8 mouse cellular contexts compared by ENCODE assay signal in the genomic region with DNA sequence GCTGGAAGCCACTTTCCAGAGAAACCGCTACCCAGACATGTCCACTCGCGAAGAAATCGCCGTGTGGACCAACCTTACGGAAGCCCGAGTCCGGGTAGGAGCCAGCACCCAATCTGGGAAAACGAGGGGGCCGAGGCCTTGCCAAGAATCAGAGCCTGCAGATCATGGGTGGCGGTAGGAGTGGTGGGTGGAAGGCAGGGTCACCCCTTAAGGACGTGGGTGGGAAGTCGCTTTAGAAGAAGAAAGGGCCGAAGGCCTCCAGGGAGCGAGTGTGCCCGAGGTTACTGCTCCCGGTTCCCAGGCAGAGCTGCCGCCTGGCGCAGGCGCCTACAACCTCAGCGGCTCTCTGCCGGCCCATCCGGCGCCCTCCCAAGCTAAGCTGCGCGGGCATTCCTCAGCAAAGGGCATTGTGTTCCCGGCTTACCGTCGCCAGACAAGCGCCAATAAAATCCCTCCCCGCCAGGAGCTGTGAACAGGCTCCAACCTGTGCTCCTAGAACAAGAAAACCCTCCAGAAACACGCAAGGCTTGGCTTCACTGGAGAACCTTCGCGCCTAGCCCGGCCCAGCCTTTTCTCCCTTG. TPM values are rescaled to one million over a fixed set of nuclear protein-coding genes. Genes with fewer than 3 reads are reported as not detected.
DNase-seq lines count a peak whose midpoint lies in the region; ATAC-seq and TF ChIP-seq lines count a peak whose summit lies in the region.

No protein-coding gene starts in this region.

- DNase-seq in adrenal gland, adult (ENCODE audit: inconsistent age in 2 of 2, low spot score in 1 of 2), result peak; percentile 24 to 65
- no peak for DNase-seq in adrenal gland, adult 8-10 months
- no peak for DNase-seq in layer of hippocampus, postnatal 14 days (ENCODE audit: low spot score in 2 of 2)
- no peak for DNase-seq in layer of hippocampus, adult 18-20 months (ENCODE audit: low spot score in 2 of 2)

- H3K9me3 ChIP-seq in ES-Bruce4 (replicated peaks; ENCODE audit: control insufficient read depth, insufficient read depth, low read length, poor library complexity, severe bottlenecking), result no peaks in the 10 kb centered on the region
- H3K9me3 ChIP-seq in heart, embryonic 11.5 days (replicated peaks; ENCODE audit: control insufficient read depth, low read length), result no peaks in the 10 kb centered on the region
- H3K9me3 ChIP-seq in limb, embryonic 12.5 days, result no peaks in the 10 kb centered on the region
- H3K9me3 ChIP-seq in stomach, embryonic 16.5 days (replicated peaks; ENCODE audit: control insufficient read depth, low read length), result no peaks in the 10 kb centered on the region

- peak overlapping the region; percentile 97 for H3K4me2 ChIP-seq in heart, embryonic 11.5 days
- peak overlapping the region; percentile 88 for H3K4me2 ChIP-seq in limb, embryonic 12.5 days
- H3K4me2 ChIP-seq in stomach, embryonic 16.5 days (ENCODE audit: low read depth, low read length), result peak overlapping the region; percentile 87

- no peak overlapping the region; the same call in 1 of the 2 replicates for H3K9ac ChIP-seq in ES-Bruce4 (ENCODE audit: low read depth, poor library complexity, severe bottlenecking)
- H3K9ac ChIP-seq in heart, embryonic 11.5 days (ENCODE audit: low read depth, low read length), result peak overlapping the region; percentile 73
- peak overlapping the region; percentile 9 for H3K9ac ChIP-seq in limb, embryonic 12.5 days (replicated peaks)
- peak overlapping the region; percentile 57 for H3K9ac ChIP-seq in stomach, embryonic 16.5 days (ENCODE audit: low read length)

- no peaks in the 10 kb centered on the region for H3K4me1 ChIP-seq in ES-Bruce4 (ENCODE audit: control insufficient read depth, insufficient read depth, low read length)
- peaks cover 14% of the 10 kb centered on the region; the same call in 1 of the 2 replicates for H3K4me1 ChIP-seq in heart, embryonic 11.5 days (ENCODE audit: control insufficient read depth, insufficient read depth, low read length)
- H3K4me1 ChIP-seq in limb, embryonic 12.5 days (replicated peaks), result peaks cover 18% of the 10 kb centered on the region
- H3K4me1 ChIP-seq in stomach, embryonic 16.5 days (ENCODE audit: control insufficient read depth, insufficient read depth, low read length), result no peaks in the 10 kb centered on the region

- no peaks in the 10 kb centered on the region for H3K36me3 ChIP-seq in ES-Bruce4 (ENCODE audit: control insufficient read depth, insufficient read depth, low read length, poor library complexity, severe bottlenecking)
- H3K36me3 ChIP-seq in heart, embryonic 11.5 days (ENCODE audit: control insufficient read depth, insufficient read depth, low read length), result no peaks in the 10 kb centered on the region
- no peaks in the 10 kb centered on the region for H3K36me3 ChIP-seq in limb, embryonic 12.5 days
- no peaks in the 10 kb centered on the region for H3K36me3 ChIP-seq in stomach, embryonic 16.5 days (ENCODE audit: control insufficient read depth, insufficient read depth, low read length)

- TF ChIP-seq CTCF in ES-Bruce4 (IDR thresholded peaks at IDR 0.05; ENCODE audit: low read depth, low read length), result no peak

- WGBS in heart, embryonic 11.5 days (ENCODE audit: insufficient replicate concordance), result under 1% methylated on average over 34 of the region's 35 CpGs
- under 1% methylated on average over 35 of the region's 35 CpGs for WGBS in limb, embryonic 12.5 days
- WGBS in stomach, embryonic 16.5 days, result 11% methylated on average over 35 of the region's 35 CpGs

- no peak for TF ChIP-seq EP300 in ES-Bruce4 (IDR thresholded peaks at IDR 0.05; ENCODE audit: insufficient read depth, low read depth, low read length)

- H3K27ac ChIP-seq in ES-Bruce4 (ENCODE audit: insufficient read depth, low read length), result no peak overlapping the region
- peak overlapping the region; percentile 50 for H3K27ac ChIP-seq in heart, embryonic 11.5 days (ENCODE audit: low read depth, low read length)
- H3K27ac ChIP-seq in limb, embryonic 12.5 days, result no peak overlapping the region
- H3K27ac ChIP-seq in stomach, embryonic 16.5 days (ENCODE audit: low read length), result no peak overlapping the region

- H3K27me3 ChIP-seq in ES-Bruce4 (ENCODE audit: control insufficient read depth, insufficient read depth, low read length, poor library complexity, severe bottlenecking), result peaks cover 38% of the 10 kb centered on the region
- peaks cover 72% of the 10 kb centered on the region for H3K27me3 ChIP-seq in heart, embryonic 11.5 days (ENCODE audit: control insufficient read depth, insufficient read depth, low read length)
- peaks cover 90% of the 10 kb centered on the region for H3K27me3 ChIP-seq in limb, embryonic 12.5 days
- peaks cover 29% of the 10 kb centered on the region for H3K27me3 ChIP-seq in stomach, embryonic 16.5 days (ENCODE audit: control insufficient read depth, insufficient read depth, low read length)

- TF ChIP-seq POLR2A in ES-Bruce4 (IDR thresholded peaks at IDR 0.05; ENCODE audit: insufficient read depth, low read length), result no peak

- ATAC-seq in heart, embryonic 11.5 days (replicated peaks; ENCODE audit: insufficient number of reproducible peaks, low FRiP score, low TSS enrichment), result no peak
- ATAC-seq in limb, embryonic 12.5 days (ENCODE audit: insufficient number of reproducible peaks, insufficient read depth, low FRiP score, low TSS enrichment, low read depth), result no peak
- ATAC-seq in stomach, embryonic 16.5 days (ENCODE audit: insufficient read depth, low FRiP score), result no peak

- H3K4me3 ChIP-seq in ES-Bruce4 (ENCODE audit: low read depth, low read length), result peak overlapping the region; percentile 77; the same call in 1 of the 2 replicates
- peak overlapping the region; percentile 70 for H3K4me3 ChIP-seq in heart, embryonic 11.5 days (ENCODE audit: low read depth, low read length)
- peak overlapping the region; percentile 52 for H3K4me3 ChIP-seq in limb, embryonic 12.5 days (replicated peaks)
- H3K4me3 ChIP-seq in stomach, embryonic 16.5 days (replicated peaks; ENCODE audit: low read length), result peak overlapping the region; percentile 64

RNA-seq across cellular contexts. Expression of a gene that starts 16.2 kb away (rescaled TPM):
- total RNA-seq in adrenal gland, adult 8-10 months (2022), result under 1 TPM in 2 of 4 experiments, not detected in 2; 0.12 to 0.31 TPM
- polyA plus RNA-seq in ES-Bruce4 (2011; ENCODE audit: insufficient read depth, insufficient read length, low read depth, missing spikeins), result 21.4 and 23.4 TPM in 2 replicates
- 32.7 and 32.8 TPM in 2 replicates for polyA plus RNA-seq in heart, embryonic 11.5 days (2014; fragmentation: Nextera tagmentation; extraction: Ambion mirVana)
- 34.8 and 35.6 TPM in 2 replicates for polyA plus RNA-seq in limb, embryonic 12.5 days (2016; fragmentation: Nextera tagmentation; extraction: Ambion mirVana)
- 19.0 and 22.1 TPM in 2 replicates for polyA plus RNA-seq in stomach, embryonic 16.5 days (2015; fragmentation: Nextera tagmentation; extraction: Ambion mirVana)
- total RNA-seq in layer of hippocampus, postnatal 14 days (2021), result under 1 TPM in 1 of 2 experiments, not detected in 1; 0.45 TPM
- total RNA-seq in layer of hippocampus, adult 18-20 months (2021), result not detected

Comparison
In these comparisons a context has a peak if more than half of its experiments do, and no peak if none do; other contexts are left out.
1. DNase-seq: peak in adrenal gland, adult (2 of 2); none in adrenal gland, adult 8-10 months (single experiment), layer of hippocampus, postnatal 14 days (0 of 2) and layer of hippocampus, adult 18-20 months (0 of 2).
2. Peak in every context shown above with its lines, with median percentiles within 50 percentile points of each other: H3K4me3 ChIP-seq and H3K4me2 ChIP-seq.